Comparison of ENCODE assay signal across 14 mouse cellular contexts in the genomic region with DNA sequence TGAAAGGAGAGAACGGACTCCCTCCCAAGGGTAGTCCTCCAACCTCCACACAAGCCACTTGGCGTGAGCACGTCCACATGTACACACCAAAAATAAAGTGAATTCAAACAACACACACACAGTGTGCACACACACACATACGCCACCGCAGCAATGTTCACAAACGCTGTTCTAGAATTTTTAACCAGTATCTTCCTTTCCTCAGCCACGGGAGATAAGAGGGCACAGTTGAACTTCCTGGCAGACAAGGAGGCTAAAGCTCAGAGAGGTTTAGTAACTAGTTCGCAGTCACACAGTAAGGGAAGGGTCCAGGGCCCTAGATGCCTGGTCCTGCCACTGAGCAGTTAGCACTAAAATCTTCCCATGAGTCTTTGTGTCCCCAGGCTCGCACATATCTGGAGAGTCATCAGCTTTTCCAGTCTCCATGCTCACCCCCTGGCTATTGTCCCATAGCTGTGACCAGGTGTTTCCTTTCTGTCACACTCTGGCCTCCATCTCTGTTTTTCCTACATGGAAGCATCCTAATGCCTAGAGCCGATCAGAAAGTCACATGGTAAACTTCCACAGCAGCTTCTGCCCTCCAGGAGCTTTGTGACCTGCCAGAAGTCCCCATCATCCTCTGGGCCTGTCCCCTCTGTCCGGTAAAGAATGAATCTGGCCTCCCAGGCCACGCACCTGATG.
"Had no signal": no experiment of that assay in that cellular context is flagged by ENCODE, and none has a peak within 500 bp of the region (broad histone marks: within the 10 kb centered on the region; RNA-seq: fewer than 3 reads in every experiment).

No protein-coding gene starts in this region.

- H3K9me3 ChIP-seq: intestine, embryonic 15.5 days; limb, embryonic 12.5 days; liver, embryonic 15.5 days; midbrain, embryonic 10.5 days; neural tube, embryonic 15.5 days had no signal

- H3K9ac ChIP-seq: intestine, embryonic 15.5 days; limb, embryonic 12.5 days; liver, embryonic 15.5 days; neural tube, embryonic 15.5 days had no signal

- H3K36me3 ChIP-seq: intestine, embryonic 15.5 days; limb, embryonic 12.5 days; liver, embryonic 15.5 days; midbrain, embryonic 10.5 days; neural tube, embryonic 15.5 days had no signal

- ATAC-seq: intestine, embryonic 15.5 days had no signal

- H3K4me3 ChIP-seq: intestine, embryonic 15.5 days; layer of hippocampus, adult 2 months; limb, embryonic 12.5 days; liver, embryonic 15.5 days; midbrain, embryonic 10.5 days; myocyte; neural tube, embryonic 15.5 days had no signal

- DNase-seq: kidney, adult 18-20 months; kidney, postnatal 4 days; liver; midbrain, embryonic 14.5 days; right cerebral cortex, adult 18-20 months; thymus, adult 18-20 months; thymus, postnatal 14 days had no signal

- H3K4me1 ChIP-seq: neural tube, embryonic 15.5 days had no signal

- H3K27ac ChIP-seq: intestine, embryonic 15.5 days; layer of hippocampus, adult 2 months; limb, embryonic 12.5 days; liver, embryonic 15.5 days; midbrain, embryonic 10.5 days; neural tube, embryonic 15.5 days had no signal

- H3K27me3 ChIP-seq: intestine, embryonic 15.5 days; limb, embryonic 12.5 days; neural tube, embryonic 15.5 days had no signal

- H3K4me2 ChIP-seq: intestine, embryonic 15.5 days; limb, embryonic 12.5 days; liver, embryonic 15.5 days; neural tube, embryonic 15.5 days had no signal
